Mouse (Mus musculus): ENCODE data around the gene Gpr19. TPM values are rescaled to one million over a fixed set of nuclear protein-coding genes. Genes with fewer than 3 reads are reported as not detected.

Gene Gpr19
- polyA plus RNA-seq, 1 experiment from 2014 or later: 11.1 TPM

DNA sequence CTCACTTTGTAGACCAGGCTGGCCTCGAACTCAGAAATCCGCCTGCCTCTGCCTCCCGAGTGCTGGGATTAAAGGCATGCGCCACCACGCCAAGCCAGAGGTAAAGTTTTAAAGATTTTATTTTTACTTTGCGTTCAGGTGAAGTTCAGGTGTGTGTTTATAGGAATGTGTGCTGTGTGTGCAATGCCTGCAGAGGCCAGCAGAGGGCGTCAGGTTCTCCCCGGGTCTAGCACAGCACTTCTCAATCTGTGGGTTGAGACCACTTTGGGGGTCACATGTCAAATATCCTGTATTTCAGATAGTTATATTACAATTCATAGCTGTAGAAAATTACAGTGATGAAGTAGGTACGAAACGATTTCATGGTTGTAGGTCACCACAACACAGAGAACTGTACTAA, 75.5 kb downstream of the Gpr19 start:
- Histone ChIP-seq H3K4me1 (replicated peaks; ENCODE audit: insufficient read depth, low read length) (no peaks in the 10 kb centered on the region), H3K9me3 (replicated peaks; ENCODE audit: low read length) (no peaks in the 10 kb centered on the region), H3K27me3 (ENCODE audit: insufficient read depth, low read length) (no peaks in the 10 kb centered on the region), H3K9ac (ENCODE audit: low read depth, low read length) (no peak overlapping the region), H3K4me2 (ENCODE audit: low read length) (no peak overlapping the region), H3K36me3 (ENCODE audit: insufficient read depth, low read length) (no peaks in the 10 kb centered on the region), H3K4me3 (replicated peaks; ENCODE audit: low read depth, low read length) (no peak overlapping the region), H3K27ac (no peak overlapping the region)
- ATAC-seq (replicated peaks; ENCODE audit: low FRiP score, low read depth) (no peak), DNase-seq (ENCODE audit: low spot score) (no peak)
- 72% methylated on average over 10 of the region's 10 CpGs for WGBS
- TF ChIP-seq CTCF (IDR thresholded peaks at IDR 0.05; ENCODE audit: low read depth): peak; percentile 65

- TF ChIP-seq CTCF (IDR thresholded peaks at IDR 0.05; ENCODE audit: low read depth): no peak
- no peak for ATAC-seq (replicated peaks; ENCODE audit: low FRiP score, low read depth)
- Histone ChIP-seq H3K36me3 (ENCODE audit: insufficient read depth, low read length) (no peaks in the 10 kb centered on the region), H3K9me3 (replicated peaks; ENCODE audit: low read length) (no peaks in the 10 kb centered on the region), H3K27me3 (ENCODE audit: insufficient read depth, low read length) (no peaks in the 10 kb centered on the region), H3K4me3 (replicated peaks; ENCODE audit: low read depth, low read length) (no peak overlapping the region), H3K4me2 (ENCODE audit: low read length) (no peak overlapping the region), H3K9ac (ENCODE audit: low read depth, low read length) (no peak overlapping the region), H3K27ac (no peak overlapping the region), H3K4me1 (replicated peaks; ENCODE audit: insufficient read depth, low read length) (no peaks in the 10 kb centered on the region)
- no peak for DNase-seq (ENCODE audit: low spot score)
- 56% methylated on average over 6 of the region's 6 CpGs for WGBS
Measured at GRCm38 (mm10) chr6:134820411-134820810, 78.0 kb downstream of the Gpr19 start.

DNA sequence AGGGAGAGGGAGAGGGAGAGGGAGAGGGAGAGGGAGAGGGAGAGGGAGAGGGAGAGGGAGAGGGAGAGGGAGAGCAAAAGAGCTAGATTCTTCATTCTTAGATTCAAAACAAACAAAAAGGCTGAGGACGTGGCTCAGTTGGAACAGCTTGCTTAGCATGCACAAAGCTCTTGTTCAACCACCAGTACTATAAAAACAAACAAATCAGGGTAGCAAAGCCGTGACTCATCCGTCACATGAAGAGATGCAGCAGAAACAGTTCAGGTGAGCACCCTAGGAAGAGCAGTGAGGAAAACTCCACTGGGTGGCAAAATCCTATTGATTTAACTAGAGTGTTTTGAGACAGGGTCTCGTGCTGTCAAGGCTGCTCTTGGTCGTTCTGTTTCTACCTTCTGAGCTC, 78.6 kb downstream of the Gpr19 start:
- H3K4me3 ChIP-seq (replicated peaks; ENCODE audit: low read depth, low read length): no peak overlapping the region
- H3K4me2 ChIP-seq (ENCODE audit: low read length): no peak overlapping the region
- H3K9ac ChIP-seq (ENCODE audit: low read depth, low read length): no peak overlapping the region
- H3K36me3 ChIP-seq (ENCODE audit: insufficient read depth, low read length): no peaks in the 10 kb centered on the region
- no peaks in the 10 kb centered on the region for H3K4me1 ChIP-seq (replicated peaks; ENCODE audit: insufficient read depth, low read length)
- H3K9me3 ChIP-seq (replicated peaks; ENCODE audit: low read length): no peaks in the 10 kb centered on the region
- H3K27me3 ChIP-seq (ENCODE audit: insufficient read depth, low read length): no peaks in the 10 kb centered on the region
- ATAC-seq (replicated peaks; ENCODE audit: low FRiP score, low read depth) (no peak), DNase-seq (ENCODE audit: low spot score) (no peak)
- WGBS: 34% methylated on average over 5 of the region's 5 CpGs
- H3K27ac ChIP-seq: no peak overlapping the region
- no peak for TF ChIP-seq CTCF (IDR thresholded peaks at IDR 0.05; ENCODE audit: low read depth)

Other genes with a start within 250 kb of the Gpr19 start
- 10.1 and 10.3 TPM in 2 replicates for gene Dusp16, start 106.0 kb downstream of the Gpr19 start, polyA plus RNA-seq (2015; fragmentation: Nextera tagmentation; extraction: Ambion mirVana)
- 5.2 and 5.6 TPM in 2 replicates for gene Crebl2, start 68.4 kb downstream of the Gpr19 start, polyA plus RNA-seq (2015; fragmentation: Nextera tagmentation; extraction: Ambion mirVana)
- gene Cdkn1b, start 21.8 kb upstream of the Gpr19 start, polyA plus RNA-seq (2015; fragmentation: Nextera tagmentation; extraction: Ambion mirVana): 25.1 and 25.9 TPM in 2 replicates
- gene Apold1, start 83.1 kb upstream of the Gpr19 start, polyA plus RNA-seq (2015; fragmentation: Nextera tagmentation; extraction: Ambion mirVana): 4.4 and 4.5 TPM in 2 replicates
- gene Ddx47, start 113.0 kb upstream of the Gpr19 start, polyA plus RNA-seq (2015; fragmentation: Nextera tagmentation; extraction: Ambion mirVana): 85.9 and 91.6 TPM in 2 replicates
- gene Gprc5a, start 167.1 kb upstream of the Gpr19 start, polyA plus RNA-seq (2015; fragmentation: Nextera tagmentation; extraction: Ambion mirVana): 14.6 and 15.7 TPM in 2 replicates
- 0.08 TPM in 1 of 2 replicates, not detected in the other for gene Gprc5d, start 219.7 kb upstream of the Gpr19 start, polyA plus RNA-seq (2015; fragmentation: Nextera tagmentation; extraction: Ambion mirVana)